ENCODE assay signal across 9 mouse cellular contexts in the genomic region with DNA sequence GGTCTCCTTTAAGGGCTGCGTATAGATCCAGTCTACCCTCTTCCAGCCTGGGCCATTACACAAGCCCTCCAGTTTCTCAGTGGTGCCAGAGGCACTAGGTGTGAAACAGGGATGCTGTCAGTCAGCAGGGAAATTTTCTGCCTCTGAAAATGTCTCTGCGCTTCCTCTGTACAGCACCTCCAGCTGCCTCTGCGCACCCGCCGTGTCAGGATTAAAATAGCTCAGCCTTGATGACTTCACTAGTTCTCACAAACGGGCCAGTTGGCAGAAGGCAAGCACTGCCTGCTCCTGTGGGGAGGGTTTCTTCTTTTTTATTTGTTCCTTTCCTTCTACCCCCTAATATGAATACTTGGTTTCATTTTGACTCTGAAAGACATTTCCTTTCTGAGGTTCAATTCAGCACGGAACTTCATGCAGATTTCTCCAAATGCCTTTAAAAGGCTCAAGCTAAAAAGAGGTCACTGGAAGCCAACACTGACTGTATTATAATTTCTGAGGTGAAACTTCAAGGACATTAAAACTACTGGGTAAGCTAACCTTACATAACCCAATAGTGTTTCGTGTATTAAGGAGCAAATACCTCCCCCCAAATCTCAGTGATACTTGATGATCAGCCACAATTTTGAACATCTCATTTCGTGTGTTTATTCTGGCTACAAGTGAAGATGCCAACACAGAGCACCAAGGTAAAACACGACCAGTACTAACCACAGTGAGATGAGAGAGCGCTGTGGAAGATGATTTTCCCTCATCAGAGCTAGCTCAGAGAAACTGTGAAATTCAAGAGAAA.
A peak's percentile ranks its signal among the peaks of the same experiment; 100 is the strongest.
DNase-seq lines count a peak whose midpoint lies in the region; ATAC-seq and TF ChIP-seq lines count a peak whose summit lies in the region.
"Had no signal": no experiment of that assay in that cellular context is flagged by ENCODE, and none has a peak within 500 bp of the region (broad histone marks: within the 10 kb centered on the region; RNA-seq: fewer than 3 reads in every experiment).

No protein-coding gene starts in this region.

- H3K9me3 ChIP-seq in kidney, embryonic 16.5 days (ENCODE audit: low read length) = no peaks in the 10 kb centered on the region
- no peaks in the 10 kb centered on the region for H3K9me3 ChIP-seq in forebrain, postnatal 0 days (ENCODE audit: low read length)
- no peaks in the 10 kb centered on the region for H3K9me3 ChIP-seq in heart, postnatal 0 days (replicated peaks; ENCODE audit: control insufficient read depth, low read length)
- H3K9me3 ChIP-seq in midbrain, postnatal 0 days (ENCODE audit: low read length) = no peaks in the 10 kb centered on the region

- H3K36me3 ChIP-seq in kidney, embryonic 16.5 days (ENCODE audit: insufficient read depth, low read length) = no peaks in the 10 kb centered on the region
- H3K36me3 ChIP-seq in forebrain, postnatal 0 days (ENCODE audit: insufficient read depth) = no peaks in the 10 kb centered on the region
- no peaks in the 10 kb centered on the region for H3K36me3 ChIP-seq in heart, postnatal 0 days (replicated peaks; ENCODE audit: control insufficient read depth, insufficient read depth, low read length)
- H3K36me3 ChIP-seq in midbrain, postnatal 0 days (ENCODE audit: insufficient read depth, low read length) = no peaks in the 10 kb centered on the region
- H3K36me3 ChIP-seq: G1E had no signal

- H3K4me1 ChIP-seq in kidney, embryonic 16.5 days (ENCODE audit: insufficient read depth, low read length) = no peaks in the 10 kb centered on the region
- H3K4me1 ChIP-seq in forebrain, postnatal 0 days (ENCODE audit: insufficient read depth) = 0 out of 2 replicates have a peak, but pooled peaks cover 5% of the 10 kb centered on the region
- H3K4me1 ChIP-seq in heart, postnatal 0 days (ENCODE audit: control insufficient read depth, insufficient read depth) = peaks cover 15% of the 10 kb centered on the region; the same call in 1 of the 2 replicates
- peaks cover 14% of the 10 kb centered on the region for H3K4me1 ChIP-seq in midbrain, postnatal 0 days (ENCODE audit: insufficient read depth, low read length)

- WGBS in kidney, embryonic 16.5 days = 69% methylated on average over 11 of the region's 11 CpGs
- 47% methylated on average over 11 of the region's 11 CpGs for WGBS in forebrain, postnatal 0 days
- 29% methylated on average over 11 of the region's 11 CpGs for WGBS in heart, postnatal 0 days
- WGBS in midbrain, postnatal 0 days = 42% methylated on average over 11 of the region's 11 CpGs

- no peak overlapping the region for H3K9ac ChIP-seq in kidney, embryonic 16.5 days (replicated peaks; ENCODE audit: low read length)
- no peak overlapping the region for H3K9ac ChIP-seq in forebrain, postnatal 0 days
- H3K9ac ChIP-seq in heart, postnatal 0 days (replicated peaks; ENCODE audit: low read depth, low read length) = 0 out of 2 replicates have a peak overlapping the region, but pooled peaks have one; percentile 11
- H3K9ac ChIP-seq in midbrain, postnatal 0 days (replicated peaks; ENCODE audit: low read length, poor library complexity, severe bottlenecking) = no peak overlapping the region

- no peak overlapping the region for H3K4me2 ChIP-seq in kidney, embryonic 16.5 days (replicated peaks; ENCODE audit: low read depth, low read length)
- H3K4me2 ChIP-seq in forebrain, postnatal 0 days (ENCODE audit: low read depth) = no peak overlapping the region
- H3K4me2 ChIP-seq in heart, postnatal 0 days (ENCODE audit: low read depth, low read length) = peak overlapping the region; percentile 42
- H3K4me2 ChIP-seq in midbrain, postnatal 0 days (ENCODE audit: low read depth, low read length, poor library complexity, severe bottlenecking) = no peak overlapping the region

- H3K27me3 ChIP-seq in kidney, embryonic 16.5 days (ENCODE audit: insufficient read depth, low read length) = no peaks in the 10 kb centered on the region
- no peaks in the 10 kb centered on the region for H3K27me3 ChIP-seq in forebrain, postnatal 0 days (ENCODE audit: insufficient read depth, low read length)
- H3K27me3 ChIP-seq in heart, postnatal 0 days (ENCODE audit: control insufficient read depth, insufficient read depth, low read length) = no peaks in the 10 kb centered on the region
- no peaks in the 10 kb centered on the region for H3K27me3 ChIP-seq in midbrain, postnatal 0 days (ENCODE audit: insufficient read depth, low read length)

- TF ChIP-seq CTCF in forebrain, postnatal 0 days (IDR thresholded peaks at IDR 0.05; ENCODE audit: low read depth) = no peak
- no peak for TF ChIP-seq CTCF in heart, postnatal 0 days (IDR thresholded peaks at IDR 0.05; ENCODE audit: low read depth)
- TF ChIP-seq CTCF in midbrain, postnatal 0 days (IDR thresholded peaks at IDR 0.05) = no peak

- DNase-seq in kidney, adult 18-20 months = peak; percentile 47
- peak; percentile 69 for DNase-seq in adrenal gland, postnatal 14 days
- peak; percentile 70 for DNase-seq in forebrain, postnatal 0 days
- DNase-seq in heart, postnatal 0 days (ENCODE audit: low spot score) = peak; percentile 72
- DNase-seq in layer of hippocampus, postnatal 36 days = peak; percentile 75 to 79
- DNase-seq in midbrain, postnatal 0 days (ENCODE audit: low spot score) = peak; percentile 65
- peak; percentile 25 for DNase-seq in testis, postnatal 14 days (ENCODE audit: low spot score)

- no peak overlapping the region for H3K4me3 ChIP-seq in kidney, embryonic 16.5 days (ENCODE audit: low read length)
- no peak overlapping the region for H3K4me3 ChIP-seq in forebrain, postnatal 0 days (ENCODE audit: low read depth, low read length)
- H3K4me3 ChIP-seq in heart, postnatal 0 days (ENCODE audit: low read depth, low read length) = peak overlapping the region; percentile 22; the same call in 1 of the 2 replicates
- no peak overlapping the region for H3K4me3 ChIP-seq in midbrain, postnatal 0 days (ENCODE audit: low read depth, low read length)

- TF ChIP-seq EP300 in heart, postnatal 0 days (IDR thresholded peaks at IDR 0.05; ENCODE audit: low read depth) = no peak

- ATAC-seq in kidney, embryonic 16.5 days (ENCODE audit: low FRiP score, low TSS enrichment) = no peak
- peak; percentile 70 for ATAC-seq in forebrain, postnatal 0 days
- ATAC-seq in heart, postnatal 0 days (ENCODE audit: insufficient read depth, low read depth) = peak; percentile 84
- ATAC-seq in midbrain, postnatal 0 days (ENCODE audit: low FRiP score) = peak; percentile 44; the same call in 1 of the 2 replicates

- H3K27ac ChIP-seq in kidney, embryonic 16.5 days (ENCODE audit: low read length) = no peak overlapping the region
- H3K27ac ChIP-seq in forebrain, postnatal 0 days (ENCODE audit: low read depth, low read length) = no peak overlapping the region
- H3K27ac ChIP-seq in heart, postnatal 0 days (ENCODE audit: low read depth) = peak overlapping the region; percentile 62
- H3K27ac ChIP-seq in midbrain, postnatal 0 days (ENCODE audit: low read depth, low read length) = peak overlapping the region; percentile 13; the same call in 1 of the 2 replicates

Comparison
In these comparisons a context has a peak if more than half of its experiments do, and no peak if none do; other contexts are left out.
1. DNase-seq: peak in every context shown above with its lines; median percentile 77 in layer of hippocampus, postnatal 36 days; 72 in heart, postnatal 0 days; 70 in forebrain, postnatal 0 days; 69 in adrenal gland, postnatal 14 days; 65 in midbrain, postnatal 0 days; 47 in kidney, adult 18-20 months; 25 in testis, postnatal 14 days.
2. H3K27ac ChIP-seq: peak in heart, postnatal 0 days (single experiment) and midbrain, postnatal 0 days (single experiment); none in kidney, embryonic 16.5 days (single experiment) and forebrain, postnatal 0 days (single experiment).